Mouse (Mus musculus) erythroid progenitor cell, adult 5-6 weeks (primary cell): ENCODE measurements around the gene 2310011J03Rik. TPM values are rescaled to one million over a fixed set of nuclear protein-coding genes. Genes with fewer than 3 reads are reported as not detected.

Source experiments
- ATAC-seq: replicated peaks from 2 replicates; pipeline ENCODE4 v1.8.0; 2016; ENCODE audit warnings: moderate number of reproducible peaks, mild to moderate bottlenecking, moderate TSS enrichment, inconsistent platforms; ENCODE audit not compliant: poor library complexity, low FRiP score, severe bottlenecking
- total RNA-seq, 2 experiments: library from RNA; stranded (forward) in 1 of 2; stranded (reverse) in 1 of 2; fragments of 150-400 nt in 1 of 2; fragments of 186-747, 209-891 nt in 1 of 2; gene quantifications; 2 replicates each; pipeline versions ENCODE4 v1.2.3 to v1.2.4; 2015 to 2017; ENCODE audit warnings: low replicate concordance in 2 of 2

2310011J03Rik gene
- total RNA-seq, 2 experiments from 2014 or later: 6.1 to 13.4 TPM

- ATAC-seq: no peak
These were observed 1.6 kb upstream of the 2310011J03Rik start for GRCm38 (mm10) chr10:80321670-80322581.

GRCm38 (mm10) chr10:80321014-80321669 is 805 bp upstream of the 2310011J03Rik start:
- ATAC-seq: no peak

GRCm38 (mm10) chr10:80317011-80317410 is 3.3 kb downstream of the 2310011J03Rik start:
- no peak for ATAC-seq

GRCm38 (mm10) chr10:80316359-80316781 is 4.0 kb downstream of the 2310011J03Rik start:
- ATAC-seq: no peak

- ATAC-seq: no peak
These were observed 5.0 kb downstream of the 2310011J03Rik start for GRCm38 (mm10) chr10:80315315-80315714.

- ATAC-seq: no peak
These were observed 5.8 kb downstream of the 2310011J03Rik start for GRCm38 (mm10) chr10:80314494-80315001.

GRCm38 (mm10) chr10:80313627-80314201 is 6.6 kb downstream of the 2310011J03Rik start:
- ATAC-seq: no peak

GRCm38 (mm10) chr10:80312586-80313504 is 7.5 kb downstream of the 2310011J03Rik start:
- ATAC-seq: no peak

- ATAC-seq: no peak
These were observed 8.8 kb downstream of the 2310011J03Rik start for GRCm38 (mm10) chr10:80311560-80311959.

- peak; percentile 44; the same call in 1 of the 2 replicates for ATAC-seq
These were observed 15.5 kb downstream of the 2310011J03Rik start for GRCm38 (mm10) chr10:80304862-80305261.

- no peak for ATAC-seq
These were observed 15.9 kb downstream of the 2310011J03Rik start for GRCm38 (mm10) chr10:80304458-80304857.

- no peak for ATAC-seq
These were observed 17.9 kb downstream of the 2310011J03Rik start for GRCm38 (mm10) chr10:80302471-80302881.

GRCm38 (mm10) chr10:80302082-80302355 is 18.3 kb downstream of the 2310011J03Rik start:
- ATAC-seq: no peak

GRCm38 (mm10) chr10:80301256-80302081 is 18.9 kb downstream of the 2310011J03Rik start:
- ATAC-seq: no peak

- ATAC-seq: no peak
These were observed 19.6 kb downstream of the 2310011J03Rik start for GRCm38 (mm10) chr10:80300672-80301181.

GRCm38 (mm10) chr10:80299824-80300223 is 20.5 kb downstream of the 2310011J03Rik start:
- ATAC-seq: no peak

- ATAC-seq: no peak
These were observed 21.0 kb downstream of the 2310011J03Rik start for GRCm38 (mm10) chr10:80299301-80299700.

GRCm38 (mm10) chr10:80298571-80299281 is 21.6 kb downstream of the 2310011J03Rik start:
- no peak for ATAC-seq
